Mouse (Mus musculus) stomach, embryonic 16.5 days (tissue): Measurements from ENCODE around the gene E2f4. TPM values are rescaled to one million over a fixed set of nuclear protein-coding genes. Genes with fewer than 3 reads are reported as not detected.
A peak's percentile ranks its signal among the peaks of the same experiment; 100 is the strongest.
"Not testable (repeated sequence)": the region's sequence is repeated elsewhere in the genome, so short reads cannot be mapped to it uniquely, and the experiment has no call there.

Experiments
- ATAC-seq: fragments of 200-750 bp; cut with Nextera tagmentation; 2 replicates; pipeline ENCODE4 v1.8.0; 2017; ENCODE audit warnings: moderate number of reproducible peaks, moderate TSS enrichment; ENCODE audit not compliant: insufficient read depth, low FRiP score
- H3K27ac ChIP-seq: fragments of 300-500 bp; sonication (generic); 2 replicates; pipeline ENCODE4 v1.5.1; 2014; ENCODE audit warnings: low read length
- H3K27me3 ChIP-seq: fragments of 300-500 bp; sonication (generic); 2 replicates; pipeline ENCODE4 v1.6.1; 2014; ENCODE audit warnings: low read length, control low read depth, mixed read lengths; ENCODE audit not compliant: control insufficient read depth, insufficient read depth
- H3K36me3 ChIP-seq: fragments of 300-500 bp; sonication (generic); 2 replicates; pipeline ENCODE4 v1.6.1; 2014; ENCODE audit warnings: low read length; ENCODE audit not compliant: control insufficient read depth, insufficient read depth
- H3K4me1 ChIP-seq: fragments of 300-500 bp; sonication (generic); 2 replicates; pipeline ENCODE4 v1.6.1; 2014; ENCODE audit warnings: low read length, control low read depth, mixed read lengths; ENCODE audit not compliant: control insufficient read depth, insufficient read depth
- H3K4me2 ChIP-seq: fragments of 300-500 bp; sonication (generic); 2 replicates; pipeline ENCODE4 v1.6.1; 2014; ENCODE audit warnings: low read depth, low read length, mixed read lengths
- H3K4me3 ChIP-seq: fragments of 300-500 bp; sonication (generic); replicated peaks from 2 replicates; pipeline ENCODE4 v1.5.1; 2014; ENCODE audit warnings: mild to moderate bottlenecking, low read length
- H3K9ac ChIP-seq: fragments of 300-500 bp; sonication (generic); 2 replicates; pipeline ENCODE4 v1.6.1; 2014; ENCODE audit warnings: low read length
- H3K9me3 ChIP-seq: fragments of 300-500 bp; sonication (generic); replicated peaks from 2 replicates; pipeline ENCODE4 v1.6.1; 2016; ENCODE audit warnings: low read length, control low read depth; ENCODE audit not compliant: control insufficient read depth
- WGBS: fragments of 180-500 bp; shearing (Covaris S2); extraction: QIAGEN DNeasy Blood & Tissue Kit; methylation state at CpG from one replicate; pipeline ENCODE4 v1.1.7; 2014; 5-methylcytosine and 5-hydroxymethylcytosine counted together
- polyA plus RNA-seq: library from polyadenylated mRNA; unstranded; fragments of >200 nt; fragmentation: Nextera tagmentation; extraction: Ambion mirVana; gene quantifications from 2 replicates; pipeline ENCODE4 v1.2.1, GENCODE M21; 2015

Gene E2f4
- polyA plus RNA-seq, 1 experiment from 2014 or later, result 72.0 TPM

DNA sequence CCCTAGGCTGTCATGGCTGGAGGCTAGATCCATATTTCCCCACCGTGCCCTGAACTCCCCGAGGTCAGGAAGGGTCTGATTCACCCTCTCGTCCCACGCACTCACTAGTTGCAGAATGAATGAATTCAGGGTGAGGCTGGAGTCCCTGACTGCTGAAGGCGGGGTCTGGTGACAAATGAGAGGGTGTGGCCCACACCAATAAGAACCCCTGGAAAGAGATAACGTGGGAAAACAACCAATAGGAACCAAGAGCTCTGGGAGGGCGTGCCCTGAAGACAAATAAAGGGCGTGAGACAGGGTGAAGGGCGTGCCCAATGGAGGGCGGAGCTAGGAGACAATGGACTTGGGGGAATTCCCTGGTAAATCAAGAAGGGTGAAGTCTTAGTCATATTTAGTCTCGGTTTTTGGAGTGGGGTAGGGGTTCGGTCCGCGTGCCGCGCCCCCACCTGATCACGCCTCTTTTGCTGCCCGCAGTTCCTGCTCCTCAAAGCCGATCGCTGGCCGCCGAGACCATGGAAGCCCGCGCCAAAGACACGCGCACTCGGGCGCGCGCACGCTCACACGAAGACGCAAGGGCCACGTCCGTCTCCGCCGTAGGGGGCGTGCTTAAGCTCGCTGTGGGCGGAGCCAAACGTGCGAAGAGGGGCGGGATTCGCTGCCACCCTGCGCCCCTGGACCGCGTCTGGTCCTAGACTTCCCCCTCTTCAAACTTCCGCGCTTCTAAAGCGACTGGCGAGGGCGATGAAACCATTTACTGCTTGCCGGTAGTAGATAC is 8.3 kb upstream of the E2f4 start:
- Histone ChIP-seq H3K27ac (peak overlapping the region; percentile 87), H3K4me3 (peak overlapping the region; percentile 64), H3K27me3 (peaks cover 6% of the 10 kb centered on the region; the same call in 1 of the 2 replicates), H3K9ac (peak overlapping the region; percentile 71), H3K4me2 (peak overlapping the region; percentile 93), H3K9me3 (no peaks in the 10 kb centered on the region), H3K4me1 (peaks cover 21% of the 10 kb centered on the region), H3K36me3 (no peaks in the 10 kb centered on the region)
- peak; percentile 93 for ATAC-seq
- under 1% methylated on average over 53 of the region's 53 CpGs for WGBS

DNA sequence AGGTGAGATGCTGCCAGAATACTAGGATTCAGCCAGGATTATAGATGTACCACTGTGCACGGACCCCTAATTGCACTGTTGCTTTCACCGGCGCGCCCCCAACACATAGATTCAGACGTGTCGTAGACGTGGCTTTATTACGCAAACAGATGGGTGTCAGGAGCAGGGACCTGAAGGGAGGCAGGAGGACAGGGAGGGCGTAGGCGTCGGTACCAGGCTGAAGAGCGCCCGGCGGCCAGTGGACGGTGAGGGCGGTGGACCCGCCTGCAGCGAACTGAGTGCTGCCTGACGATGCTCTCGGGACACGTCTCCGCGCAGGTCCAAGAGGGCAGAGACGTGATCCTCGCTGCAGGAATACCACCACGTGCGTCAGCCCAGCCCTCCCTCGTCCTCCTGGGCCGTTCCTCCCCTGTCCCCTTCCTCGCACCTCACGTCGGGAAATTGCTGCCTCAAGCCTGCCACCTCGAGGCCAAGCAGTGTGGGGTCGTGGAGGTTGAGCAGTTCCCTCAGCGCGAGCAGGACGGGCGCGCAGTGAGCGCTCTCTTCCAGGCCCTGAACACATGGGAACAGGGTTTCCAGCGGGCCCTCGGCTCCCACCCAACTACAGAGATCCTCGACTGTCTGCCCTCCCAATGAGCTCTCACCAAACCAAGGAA is 7.5 kb upstream of the E2f4 start, which contains the start of gene 4931428F04Rik:
Gene 4931428F04Rik, minus strand, starts transcription at position 60 of the 656 bp plus-strand sequence.
- ATAC-seq, result peak; percentile 5; the same call in 1 of the 2 replicates
- Histone ChIP-seq H3K9ac (peak within 1 kb of the TSS; percentile 71), H3K36me3 (no peaks in the 10 kb centered on the region), H3K4me1 (peaks cover 21% of the 10 kb centered on the region), H3K4me3 (peak within 1 kb of the TSS; percentile 64), H3K9me3 (no peaks in the 10 kb centered on the region), H3K27ac (peak within 1 kb of the TSS; percentile 87), H3K27me3 (peaks cover 6% of the 10 kb centered on the region; the same call in 1 of the 2 replicates), H3K4me2 (peak within 1 kb of the TSS; percentile 93)
- WGBS, result under 1% methylated on average over 43 of the region's 43 CpGs

DNA sequence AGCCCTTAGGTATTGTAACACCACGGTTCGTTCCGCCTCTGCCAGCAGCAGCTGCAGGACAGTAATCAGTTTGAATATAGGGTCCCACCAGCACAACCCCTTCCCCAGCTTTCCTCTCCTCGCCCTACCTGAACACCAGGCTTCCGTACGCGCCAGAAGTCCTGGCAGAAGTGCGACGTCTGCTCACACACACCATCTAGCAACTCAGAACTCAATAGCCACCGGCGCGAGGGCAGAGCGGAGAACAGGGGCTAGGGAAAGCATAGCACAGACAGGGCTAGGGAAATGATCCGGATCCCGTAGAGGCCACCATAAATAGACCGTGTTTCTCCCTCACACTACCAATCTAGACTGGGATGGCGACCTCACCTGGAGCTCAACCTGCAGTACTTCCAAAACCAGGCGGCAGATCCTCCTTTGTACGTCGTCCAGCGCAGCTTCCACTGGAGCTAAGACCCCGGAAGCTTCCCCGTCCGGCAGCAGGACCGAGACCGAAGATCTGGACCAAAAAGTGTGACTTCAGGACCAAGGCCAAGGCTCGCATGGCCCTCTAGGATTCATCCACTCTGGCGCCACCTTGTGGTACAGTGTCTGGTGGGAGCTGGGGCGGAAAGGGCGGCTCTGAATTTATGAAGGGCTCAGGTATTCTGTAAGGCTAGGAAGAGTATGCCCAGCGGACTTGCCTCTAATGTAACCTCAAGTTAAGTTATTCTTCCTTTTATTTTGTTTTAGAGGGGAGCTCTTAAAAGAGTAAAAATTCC is 6.7 kb upstream of the E2f4 start:
- H3K9me3 ChIP-seq, result no peaks in the 10 kb centered on the region
- H3K4me1 ChIP-seq, result peaks cover 21% of the 10 kb centered on the region
- no peak overlapping the region for H3K9ac ChIP-seq
- no peak for ATAC-seq
- peaks cover 6% of the 10 kb centered on the region; the same call in 1 of the 2 replicates for H3K27me3 ChIP-seq
- no peaks in the 10 kb centered on the region for H3K36me3 ChIP-seq
- WGBS, result 6% methylated on average over 31 of the region's 31 CpGs
- H3K27ac ChIP-seq, result no peak overlapping the region
- peak overlapping the region; percentile 93 for H3K4me2 ChIP-seq
- peak overlapping the region; percentile 64; the same call in 1 of the 2 replicates for H3K4me3 ChIP-seq

DNA sequence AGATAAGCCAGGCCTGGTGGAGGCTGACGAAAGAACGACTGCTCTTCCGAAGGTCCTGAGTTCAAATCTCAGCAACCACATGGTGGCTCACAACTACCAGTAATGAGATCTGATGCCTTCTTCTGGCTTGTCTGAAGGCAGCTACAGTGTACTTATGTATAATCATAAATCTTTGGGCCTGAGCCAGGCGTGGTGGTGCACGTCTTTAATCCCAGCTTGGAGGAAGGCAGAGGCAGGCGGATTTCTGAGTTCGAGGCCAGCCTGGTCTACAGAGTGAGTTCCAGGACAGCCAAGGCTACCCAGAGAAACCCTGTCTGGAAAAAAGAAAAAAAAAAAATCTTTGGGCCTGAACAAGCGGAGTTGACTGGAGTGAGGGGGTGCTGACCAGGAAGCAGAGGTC is 6.1 kb upstream of the E2f4 start:
- H3K9ac ChIP-seq, H3K9me3 ChIP-seq, H3K27ac ChIP-seq, H3K36me3 ChIP-seq, H3K27me3 ChIP-seq, ATAC-seq, H3K4me2 ChIP-seq, H3K4me3 ChIP-seq: not testable (repeated sequence)
- peaks cover 21% of the 10 kb centered on the region for H3K4me1 ChIP-seq
- 81% methylated on average over 8 of the region's 8 CpGs for WGBS

DNA sequence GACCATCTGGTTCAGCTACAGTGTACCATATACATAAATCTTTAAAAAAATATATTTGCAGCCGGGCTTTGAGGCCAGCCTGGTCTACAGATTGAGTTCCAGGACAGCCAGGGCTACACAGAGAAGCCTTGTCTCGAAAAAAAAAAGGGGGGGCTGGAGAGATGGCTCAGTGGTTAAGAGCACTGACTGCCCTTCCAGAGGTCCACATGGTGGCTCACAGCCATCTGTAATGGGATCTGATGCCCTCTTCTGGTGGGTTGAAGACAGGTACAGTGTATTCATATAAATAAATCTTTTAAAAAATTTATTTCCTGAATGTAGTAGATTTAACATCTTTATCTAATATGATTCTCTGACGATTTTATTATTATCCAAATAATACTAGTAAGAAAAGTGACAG is 5.7 kb upstream of the E2f4 start:
- not testable (repeated sequence) for H3K36me3 ChIP-seq, H3K4me3 ChIP-seq, ATAC-seq

DNA sequence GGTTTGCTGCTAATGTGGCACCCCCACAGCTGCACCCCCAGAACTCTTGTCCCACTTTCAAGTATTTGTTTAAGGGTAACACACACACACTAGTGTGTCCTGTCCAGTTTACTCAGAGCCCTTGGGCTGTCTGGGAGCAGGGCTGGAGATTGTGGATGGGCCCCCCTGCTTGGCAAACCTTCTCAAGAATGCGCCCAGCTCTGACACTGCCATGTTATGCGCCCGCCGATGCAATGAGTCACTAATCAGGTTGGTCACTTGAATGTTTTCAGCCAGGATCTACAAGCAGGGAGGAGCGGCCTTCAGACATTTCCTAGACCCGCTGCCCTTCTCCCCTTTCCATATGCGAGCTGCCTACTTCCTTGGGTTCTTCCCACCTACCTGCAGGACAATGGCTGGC is 5.0 kb upstream of the E2f4 start:
- WGBS, result 82% methylated on average over 7 of the region's 7 CpGs
- ATAC-seq, result no peak
- peaks cover 27% of the 10 kb centered on the region for H3K4me1 ChIP-seq
- no peak overlapping the region for H3K4me3 ChIP-seq
- H3K9me3 ChIP-seq, result no peaks in the 10 kb centered on the region
- H3K27ac ChIP-seq, result no peak overlapping the region
- H3K36me3 ChIP-seq, result no peaks in the 10 kb centered on the region
- H3K27me3 ChIP-seq, result peaks cover 6% of the 10 kb centered on the region; the same call in 1 of the 2 replicates
- no peak overlapping the region for H3K9ac ChIP-seq
- no peak overlapping the region for H3K4me2 ChIP-seq

More for the DNA sequence above, 5.7 kb upstream of the E2f4 start:
- peaks cover 23% of the 10 kb centered on the region for H3K4me1 ChIP-seq
- not testable (repeated sequence) for H3K9me3 ChIP-seq, H3K4me2 ChIP-seq, H3K27me3 ChIP-seq, H3K27ac ChIP-seq, H3K9ac ChIP-seq
- WGBS, result 63% methylated on average over 3 of the region's 3 CpGs

DNA sequence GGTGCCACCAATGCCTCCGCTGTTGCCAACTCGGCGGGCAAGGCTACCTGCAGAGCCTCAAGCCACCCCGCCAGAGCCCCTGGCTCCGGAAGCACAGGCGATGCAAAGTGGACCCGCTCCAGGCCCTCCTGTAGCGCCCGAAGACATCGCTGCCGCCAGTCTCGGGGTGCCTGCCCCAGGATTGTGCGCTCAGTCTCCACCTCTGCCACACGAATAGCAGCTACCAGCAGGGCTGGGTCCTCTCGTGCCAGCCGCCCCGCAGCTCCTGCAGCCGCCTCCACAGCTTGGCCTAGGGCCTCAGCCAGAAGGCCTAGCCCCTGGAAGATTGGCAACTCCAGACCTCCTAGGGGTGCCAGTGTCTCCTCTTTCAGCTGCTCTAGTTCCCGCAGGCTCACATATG is 4.1 kb upstream of the E2f4 start:
- no peaks in the 10 kb centered on the region for H3K36me3 ChIP-seq
- no peak overlapping the region for H3K9ac ChIP-seq
- no peak overlapping the region for H3K4me3 ChIP-seq
- no peak overlapping the region for H3K4me2 ChIP-seq
- WGBS, result 65% methylated on average over 19 of the region's 19 CpGs
- peaks cover 6% of the 10 kb centered on the region; the same call in 1 of the 2 replicates for H3K27me3 ChIP-seq
- H3K27ac ChIP-seq, result no peak overlapping the region
- H3K9me3 ChIP-seq, result no peaks in the 10 kb centered on the region
- H3K4me1 ChIP-seq, result peaks cover 27% of the 10 kb centered on the region
- no peak for ATAC-seq

DNA sequence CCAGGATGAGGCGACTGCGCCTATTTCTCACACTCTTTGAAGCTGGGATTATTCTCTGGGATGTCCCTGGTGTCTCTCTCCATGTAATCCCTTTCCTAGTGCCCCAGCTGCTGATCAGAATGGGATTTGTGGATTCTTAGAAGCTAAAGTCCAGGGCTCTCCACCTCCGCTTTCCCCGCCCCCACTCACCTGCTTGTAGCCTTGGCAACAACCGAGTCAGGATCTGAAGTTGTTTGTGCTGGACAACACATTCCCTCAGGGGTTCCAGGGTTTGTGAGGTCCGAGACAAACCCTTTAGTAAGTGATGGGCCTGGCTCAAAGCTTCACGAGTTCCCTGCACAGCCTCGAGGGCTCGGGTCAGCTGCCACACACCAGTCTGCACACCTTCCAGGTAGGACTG is 2.7 kb upstream of the E2f4 start:
- no peak overlapping the region; the same call in 1 of the 2 replicates for H3K9ac ChIP-seq
- H3K4me2 ChIP-seq, result no peak overlapping the region

More for the DNA sequence above, 2.7 kb upstream of the E2f4 start:
- H3K27me3 ChIP-seq, result peaks cover 6% of the 10 kb centered on the region; the same call in 1 of the 2 replicates
- H3K4me1 ChIP-seq, result peaks cover 27% of the 10 kb centered on the region
- no peaks in the 10 kb centered on the region for H3K36me3 ChIP-seq
- no peak overlapping the region for H3K4me3 ChIP-seq
- H3K9me3 ChIP-seq, result no peaks in the 10 kb centered on the region
- H3K27ac ChIP-seq, result no peak overlapping the region
- no peak for ATAC-seq
- 60% methylated on average over 9 of the region's 9 CpGs for WGBS
